Mouse (Mus musculus) kidney, adult 11 months (tissue): ENCODE data around the gene Mxi1.

Experiments
- DNase-seq: peaks from one replicate; pipeline ENCODE4 v3.0.0; 2022

Gene Mxi1

GRCm38 (mm10) chr19:53310348-53310747 lies at the start of gene Mxi1:
Gene Mxi1, plus strand, starts transcription at chr19:53310518.
- peak; percentile 80 for DNase-seq

GRCm38 (mm10) chr19:53260828-53261227 lies 49.5 kb upstream of the Mxi1 start:
- no peak for DNase-seq

- no peak for DNase-seq
Observed at GRCm38 (mm10) chr19:53262061-53262460, 48.3 kb upstream of the Mxi1 start.

- no peak for DNase-seq
Observed at GRCm38 (mm10) chr19:53263859-53264733, 46.2 kb upstream of the Mxi1 start.

- DNase-seq, result no peak
Observed at GRCm38 (mm10) chr19:53264821-53265727, 45.2 kb upstream of the Mxi1 start.

- no peak for DNase-seq
Observed at GRCm38 (mm10) chr19:53267305-53267704, 43.0 kb upstream of the Mxi1 start.

GRCm38 (mm10) chr19:53273055-53273722 lies 37.1 kb upstream of the Mxi1 start:
- no peak for DNase-seq

GRCm38 (mm10) chr19:53273781-53274428 lies 36.4 kb upstream of the Mxi1 start:
- DNase-seq, result no peak

- no peak for DNase-seq
Observed at GRCm38 (mm10) chr19:53275204-53275603, 35.1 kb upstream of the Mxi1 start.

GRCm38 (mm10) chr19:53276902-53277707 lies 33.2 kb upstream of the Mxi1 start:
- DNase-seq, result no peak

- no peak for DNase-seq
Observed at GRCm38 (mm10) chr19:53278491-53279415, 31.6 kb upstream of the Mxi1 start.

- no peak for DNase-seq
Observed at GRCm38 (mm10) chr19:53280254-53280653, 30.1 kb upstream of the Mxi1 start.

GRCm38 (mm10) chr19:53282571-53282970 lies 27.7 kb upstream of the Mxi1 start:
- no peak for DNase-seq

GRCm38 (mm10) chr19:53283742-53284141 lies 26.6 kb upstream of the Mxi1 start:
- DNase-seq, result no peak

GRCm38 (mm10) chr19:53284268-53285208 lies 25.8 kb upstream of the Mxi1 start:
- peak; percentile 32 for DNase-seq

GRCm38 (mm10) chr19:53296331-53297254 lies 13.7 kb upstream of the Mxi1 start:
- no peak for DNase-seq

- no peak for DNase-seq
Observed at GRCm38 (mm10) chr19:53299156-53299828, 11.0 kb upstream of the Mxi1 start.

- no peak for DNase-seq
Observed at GRCm38 (mm10) chr19:53299829-53300181, 10.5 kb upstream of the Mxi1 start.
